Mouse (Mus musculus): ENCODE data around the gene Zp1.

GRCm38 (mm10) chr19:10901046-10901445, 19.4 kb downstream of the Zp1 start:
- TF ChIP-seq NRF1 (IDR thresholded peaks at IDR 0.05; ENCODE audit: low read depth, low read length), result no peak
- no peak for TF ChIP-seq USF2 (conservative IDR thresholded peaks at IDR 0.05; ENCODE audit: low read depth, low read length)
- TF ChIP-seq CTCF (conservative IDR thresholded peaks at IDR 0.05 in 1 of 2, IDR thresholded peaks at IDR 0.05 in 1 of 2; ENCODE audit: low read depth in 2 of 2, low read length in 2 of 2), result no peak
- no peak for TF ChIP-seq RAD21 (IDR thresholded peaks at IDR 0.05; ENCODE audit: low read depth, low read length)
- TF ChIP-seq ETS1 (conservative IDR thresholded peaks at IDR 0.05; ENCODE audit: low read depth, low read length), result no peak
- TF ChIP-seq HCFC1 (IDR thresholded peaks at IDR 0.05; ENCODE audit: low read depth, low read length), result no peak
- no peak for TF ChIP-seq POLR2A (IDR thresholded peaks at IDR 0.05; ENCODE audit: low read depth, low read length)
- no peak for TF ChIP-seq MAX (IDR thresholded peaks at IDR 0.05; ENCODE audit: low read length)
- TF ChIP-seq BHLHE40 (IDR thresholded peaks at IDR 0.05; ENCODE audit: low read depth, low read length), result no peak
- no peak for TF ChIP-seq EP300 (IDR thresholded peaks at IDR 0.05; ENCODE audit: low read length)
- no peak for TF ChIP-seq JUND (conservative IDR thresholded peaks at IDR 0.05; ENCODE audit: low read depth, low read length)
- no peak for TF ChIP-seq UBTF (IDR thresholded peaks at IDR 0.05; ENCODE audit: low read depth, low read length)
- TF ChIP-seq NELFE (IDR thresholded peaks at IDR 0.05; ENCODE audit: low read depth, low read length), result no peak
